ENCODE assay signal across 8 mouse cellular contexts in the genomic region with DNA sequence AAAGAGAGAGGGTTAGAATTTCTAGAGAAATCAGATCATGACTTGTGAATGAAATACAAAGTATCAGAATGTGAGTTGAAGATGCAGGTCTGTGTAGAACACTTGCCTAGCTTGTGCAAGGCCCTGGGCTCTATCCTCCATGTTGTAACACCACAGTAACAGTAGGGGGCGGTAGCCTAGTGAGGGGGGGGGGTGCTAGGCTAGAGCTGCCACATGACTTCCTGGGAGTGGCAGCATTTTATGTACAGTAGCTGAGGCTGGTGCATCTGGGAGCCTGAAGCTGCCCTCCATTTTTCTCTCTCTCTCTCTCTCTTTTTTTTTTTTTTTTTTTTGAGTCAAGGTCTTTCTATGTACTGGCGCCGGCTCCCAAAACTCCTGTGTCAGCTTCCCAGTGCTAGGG. TPM values are rescaled to one million over a fixed set of nuclear protein-coding genes. Genes with fewer than 3 reads are reported as not detected.
DNase-seq lines count a peak whose midpoint lies in the region; ATAC-seq and TF ChIP-seq lines count a peak whose summit lies in the region.

No protein-coding gene starts in this region.

- peak; percentile 45; the same call in 1 of the 2 replicates for TF ChIP-seq CTCF in spleen, adult 2 months (IDR thresholded peaks at IDR 0.05; ENCODE audit: extremely low read depth, insufficient read depth, insufficient read length, insufficient replicate concordance)
- peak; percentile 76 for TF ChIP-seq CTCF in intestine, postnatal 0 days (IDR thresholded peaks at IDR 0.05; ENCODE audit: low read depth)

- no peak overlapping the region for H3K4me3 ChIP-seq in heart, embryonic 11.5 days (ENCODE audit: low read depth, low read length)
- H3K4me3 ChIP-seq in spleen, adult 2 months (ENCODE audit: extremely low read depth, insufficient read depth, insufficient read length) = no peak overlapping the region
- no peak overlapping the region for H3K4me3 ChIP-seq in intestine, postnatal 0 days (ENCODE audit: low read depth, low read length)

- DNase-seq in heart, postnatal 25 days (ENCODE audit: low spot score) = no peak
- no peak for DNase-seq in spleen, adult 2 months (ENCODE audit: low read depth in 1 of 2, low spot score in 2 of 2)
- DNase-seq in spleen, adult 18-20 months = no peak
- DNase-seq in thymus, postnatal 14 days = peak; percentile 68
- no peak for DNase-seq in right cerebral cortex, postnatal 25 days
- no peak for DNase-seq in spleen, adult 12 weeks (ENCODE audit: low spot score)

- intact Hi-C loops in heart, postnatal 25 days (cut with DNase I) = no loop called here

- no peak overlapping the region for H3K4me2 ChIP-seq in heart, embryonic 11.5 days
- H3K4me2 ChIP-seq in intestine, postnatal 0 days (replicated peaks; ENCODE audit: low read depth) = no peak overlapping the region

- H3K9ac ChIP-seq in heart, embryonic 11.5 days (ENCODE audit: low read depth, low read length) = no peak overlapping the region
- no peak overlapping the region for H3K9ac ChIP-seq in intestine, postnatal 0 days (ENCODE audit: low read depth, low read length)

- WGBS in heart, embryonic 11.5 days (ENCODE audit: insufficient replicate concordance) = 59% methylated on average over 3 of the region's 3 CpGs
- 28% methylated on average over 3 of the region's 3 CpGs for WGBS in spleen, adult 2 months
- WGBS in intestine, postnatal 0 days = 54% methylated on average over 3 of the region's 3 CpGs

- H3K36me3 ChIP-seq in heart, embryonic 11.5 days (ENCODE audit: control insufficient read depth, insufficient read depth, low read length) = peaks cover 44% of the 10 kb centered on the region
- H3K36me3 ChIP-seq in spleen, adult 2 months (ENCODE audit: control insufficient read depth, insufficient read depth, low read length) = peaks cover 36% of the 10 kb centered on the region
- peaks cover 63% of the 10 kb centered on the region for H3K36me3 ChIP-seq in intestine, postnatal 0 days (ENCODE audit: control insufficient read depth, insufficient read depth)

- no peak for ATAC-seq in heart, embryonic 11.5 days (replicated peaks; ENCODE audit: insufficient number of reproducible peaks, low FRiP score, low TSS enrichment)
- peak; percentile 39; the same call in 1 of the 2 replicates for ATAC-seq in intestine, postnatal 0 days

- no peak for TF ChIP-seq POLR2A in spleen, adult 2 months (IDR thresholded peaks at IDR 0.05; ENCODE audit: low read depth, low read length)

- H3K4me1 ChIP-seq in heart, embryonic 11.5 days (ENCODE audit: control insufficient read depth, insufficient read depth, low read length) = peaks cover 56% of the 10 kb centered on the region
- peaks cover 46% of the 10 kb centered on the region for H3K4me1 ChIP-seq in spleen, adult 2 months (ENCODE audit: control insufficient read depth, insufficient read depth, insufficient read length)
- H3K4me1 ChIP-seq in intestine, postnatal 0 days (replicated peaks; ENCODE audit: control insufficient read depth, insufficient read depth, low read length) = peaks cover 23% of the 10 kb centered on the region; the same call in 1 of the 2 replicates

- no peaks in the 10 kb centered on the region for H3K27me3 ChIP-seq in heart, embryonic 11.5 days (ENCODE audit: control insufficient read depth, insufficient read depth, low read length)
- no peaks in the 10 kb centered on the region for H3K27me3 ChIP-seq in spleen, adult 2 months (ENCODE audit: control insufficient read depth, insufficient read depth, low read length)
- no peaks in the 10 kb centered on the region for H3K27me3 ChIP-seq in intestine, postnatal 0 days (replicated peaks; ENCODE audit: control insufficient read depth, insufficient read depth, low read length)

- H3K27ac ChIP-seq in heart, embryonic 11.5 days (ENCODE audit: low read depth, low read length) = peak overlapping the region; percentile 15; the same call in 1 of the 2 replicates
- H3K27ac ChIP-seq in spleen, adult 2 months (ENCODE audit: insufficient read depth, low read length) = peak overlapping the region; percentile 56
- H3K27ac ChIP-seq in intestine, postnatal 0 days (ENCODE audit: low read depth, low read length) = peak overlapping the region; percentile 54

- H3K9me3 ChIP-seq in heart, embryonic 11.5 days (replicated peaks; ENCODE audit: control insufficient read depth, low read length) = no peaks in the 10 kb centered on the region
- no peaks in the 10 kb centered on the region for H3K9me3 ChIP-seq in intestine, postnatal 0 days (ENCODE audit: control insufficient read depth)

RNA-seq across cellular contexts. Expression of a gene that starts 9.3 kb away (rescaled TPM):
- polyA plus RNA-seq in heart, embryonic 11.5 days (2014; fragmentation: Nextera tagmentation; extraction: Ambion mirVana) = 18.0 and 18.6 TPM in 2 replicates
- 10 to 100 TPM; 37.3 to 40.6 TPM for total RNA-seq in heart, postnatal 25 days (2021)
- polyA plus RNA-seq in spleen, adult 2 months (2012; rRNA removed) = 47.1 and 58.4 TPM in 2 replicates
- 16.7 and 17.1 TPM in 2 replicates for polyA plus RNA-seq in intestine, postnatal 0 days (2015; fragmentation: Nextera tagmentation; extraction: Ambion mirVana)
